Mouse (Mus musculus): ENCODE data around the gene Ddn. TPM values are rescaled to one million over a fixed set of nuclear protein-coding genes. Genes with fewer than 3 reads are reported as not detected.

The Ddn gene
- polyA plus RNA-seq, 1 experiment from 2014 or later = 0.44 TPM

DNA sequence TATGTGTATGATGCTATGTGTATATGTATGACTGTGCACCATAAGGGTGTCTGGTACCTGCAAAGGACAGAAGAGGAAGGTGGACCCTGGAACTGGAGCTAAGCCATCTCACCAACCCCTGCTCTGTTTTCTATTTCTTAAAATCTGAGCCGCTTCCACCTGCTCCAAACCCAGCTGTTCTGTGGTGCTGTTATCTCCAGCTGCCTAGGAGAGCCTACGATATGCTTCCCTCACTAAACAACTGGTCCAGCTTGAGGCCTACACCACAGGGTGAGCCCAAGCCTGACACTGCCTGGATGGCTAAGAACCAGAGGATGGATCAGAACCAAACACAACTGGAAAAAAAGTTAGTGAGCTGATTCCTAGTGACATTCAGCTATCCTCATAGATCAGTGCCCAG is 55.2 kb downstream of the Ddn start:
- no peak overlapping the region for H3K4me2 ChIP-seq (ENCODE audit: low read depth, low read length)
- no peak overlapping the region for H3K27ac ChIP-seq (ENCODE audit: low read depth, low read length)
- H3K27me3 ChIP-seq (ENCODE audit: control insufficient read depth, insufficient read depth, low read length) = no peaks in the 10 kb centered on the region
- H3K9ac ChIP-seq (replicated peaks; ENCODE audit: low read depth, low read length) = no peak overlapping the region
- H3K4me3 ChIP-seq (ENCODE audit: low read depth, low read length) = no peak overlapping the region
- ATAC-seq (ENCODE audit: low read depth) = no peak
- 0 out of 2 replicates have a peak, but pooled peaks cover 3% of the 10 kb centered on the region for H3K36me3 ChIP-seq (ENCODE audit: control insufficient read depth, insufficient read depth, low read length)
- H3K9me3 ChIP-seq (ENCODE audit: control insufficient read depth, low read length) = no peaks in the 10 kb centered on the region
- WGBS = 95% methylated on average over 2 of the region's 2 CpGs
- H3K4me1 ChIP-seq (ENCODE audit: control insufficient read depth, insufficient read depth, low read length) = no peaks in the 10 kb centered on the region

Other genes with a start within 250 kb of the Ddn start
- 70.7 and 72.0 TPM in 2 replicates for gene Ccnt1, start 238.6 kb downstream of the Ddn start, polyA plus RNA-seq (2014; fragmentation: Nextera tagmentation; extraction: Ambion mirVana)
- gene 4930415O20Rik, start 238.5 kb downstream of the Ddn start, polyA plus RNA-seq (2014; fragmentation: Nextera tagmentation; extraction: Ambion mirVana) = 0.40 TPM in 1 of 2 replicates, not detected in the other
- gene Adcy6, start 199.4 kb downstream of the Ddn start, polyA plus RNA-seq (2014; fragmentation: Nextera tagmentation; extraction: Ambion mirVana) = 10.2 and 11.6 TPM in 2 replicates
- 84.9 and 101 TPM in 2 replicates for gene Cacnb3, start 178.7 kb downstream of the Ddn start, polyA plus RNA-seq (2014; fragmentation: Nextera tagmentation; extraction: Ambion mirVana)
- 17.9 and 24.9 TPM in 2 replicates for gene Ddx23, start 146.6 kb downstream of the Ddn start, polyA plus RNA-seq (2014; fragmentation: Nextera tagmentation; extraction: Ambion mirVana)
- 4.7 and 7.3 TPM in 2 replicates for gene Rnd1, start 132.0 kb downstream of the Ddn start, polyA plus RNA-seq (2014; fragmentation: Nextera tagmentation; extraction: Ambion mirVana)
- gene Ccdc65, start 101.3 kb downstream of the Ddn start, polyA plus RNA-seq (2014; fragmentation: Nextera tagmentation; extraction: Ambion mirVana) = 5.2 and 6.0 TPM in 2 replicates
- gene Fkbp11, start 81.3 kb downstream of the Ddn start, polyA plus RNA-seq (2014; fragmentation: Nextera tagmentation; extraction: Ambion mirVana) = 3.6 and 7.1 TPM in 2 replicates
- gene Arf3, start 46.3 kb downstream of the Ddn start, polyA plus RNA-seq (2014; fragmentation: Nextera tagmentation; extraction: Ambion mirVana) = 66.3 and 77.2 TPM in 2 replicates
- gene Wnt10b, start 31.3 kb downstream of the Ddn start, polyA plus RNA-seq (2014; fragmentation: Nextera tagmentation; extraction: Ambion mirVana) = 0.19 TPM in 1 of 2 replicates, not detected in the other
- 1.9 and 3.9 TPM in 2 replicates for gene Wnt1, start 19.6 kb downstream of the Ddn start, polyA plus RNA-seq (2014; fragmentation: Nextera tagmentation; extraction: Ambion mirVana)
- 57.7 and 61.6 TPM in 2 replicates for gene Prkag1, start 22.0 kb upstream of the Ddn start, polyA plus RNA-seq (2014; fragmentation: Nextera tagmentation; extraction: Ambion mirVana)
- 14.4 and 16.8 TPM in 2 replicates for gene Kmt2d, start 61.7 kb upstream of the Ddn start, polyA plus RNA-seq (2014; fragmentation: Nextera tagmentation; extraction: Ambion mirVana)
- 19.9 and 21.3 TPM in 2 replicates for gene Rhebl1, start 85.0 kb upstream of the Ddn start, polyA plus RNA-seq (2014; fragmentation: Nextera tagmentation; extraction: Ambion mirVana)
- 0.32 and 2.0 TPM in 2 replicates for gene Dhh, start 89.0 kb upstream of the Ddn start, polyA plus RNA-seq (2014; fragmentation: Nextera tagmentation; extraction: Ambion mirVana)
- 7.3 and 10.5 TPM in 2 replicates for gene Lmbr1l, start 108.7 kb upstream of the Ddn start, polyA plus RNA-seq (2014; fragmentation: Nextera tagmentation; extraction: Ambion mirVana)
- gene Tuba1b, start 125.1 kb upstream of the Ddn start, polyA plus RNA-seq (2014; fragmentation: Nextera tagmentation; extraction: Ambion mirVana) = 1,186 and 1,301 TPM in 2 replicates
- not detected in 2 replicates for gene Gm49450, start 144.1 kb upstream of the Ddn start, polyA plus RNA-seq (2014; fragmentation: Nextera tagmentation; extraction: Ambion mirVana)
- 13,706 and 14,496 TPM in 2 replicates for gene Tuba1a, start 144.2 kb upstream of the Ddn start, polyA plus RNA-seq (2014; fragmentation: Nextera tagmentation; extraction: Ambion mirVana)
- gene Tuba1c, start 220.4 kb upstream of the Ddn start, polyA plus RNA-seq (2014; fragmentation: Nextera tagmentation; extraction: Ambion mirVana) = 7.3 and 11.5 TPM in 2 replicates
- gene Prph, start 245.7 kb upstream of the Ddn start, polyA plus RNA-seq (2014; fragmentation: Nextera tagmentation; extraction: Ambion mirVana) = 68.8 and 298 TPM in 2 replicates